Mouse (Mus musculus): ENCODE results near the gene a.

Gene a

GRCm38 (mm10) chr2:154767051-154767450 lies 24.2 kb upstream of the a start:
- no peaks in the 10 kb centered on the region for H3K27me3 ChIP-seq (ENCODE audit: control insufficient read depth, insufficient read depth, low read length, poor library complexity, severe bottlenecking)
- H3K36me3 ChIP-seq (ENCODE audit: control insufficient read depth, insufficient read depth, low read length, poor library complexity, severe bottlenecking): no peaks in the 10 kb centered on the region
- DNase-seq (ENCODE audit: low read depth, low spot score): no peak

DNA sequence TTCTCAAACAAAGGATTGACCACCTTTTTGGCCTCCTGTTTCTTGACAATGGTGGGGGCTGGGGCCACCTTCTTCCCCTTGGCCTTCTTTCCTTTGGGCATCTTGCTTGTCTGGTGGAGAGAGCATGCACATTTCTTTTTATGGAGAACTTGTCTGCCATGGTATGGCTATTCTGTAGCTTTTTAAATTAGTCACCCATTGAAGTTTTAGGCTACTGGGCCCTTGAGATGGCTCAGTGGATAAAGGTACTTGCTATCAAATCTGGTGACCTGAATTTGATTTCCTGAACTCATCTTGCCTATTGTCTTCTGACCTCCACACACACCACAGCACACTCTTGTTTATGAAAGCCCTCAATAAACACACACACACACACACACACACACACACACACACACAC lies 21.3 kb upstream of the a start, which contains the start of gene Gm14214:
Gm14214 (minus strand) TSS at position 101 of the 400 bp plus-strand sequence.
- Histone ChIP-seq H3K36me3 (ENCODE audit: control insufficient read depth, insufficient read depth, low read length, poor library complexity, severe bottlenecking) (no peaks in the 10 kb centered on the region), H3K27me3 (ENCODE audit: control insufficient read depth, insufficient read depth, low read length, poor library complexity, severe bottlenecking) (no peaks in the 10 kb centered on the region)
- no peak for DNase-seq (ENCODE audit: low read depth, low spot score)

- no peaks in the 10 kb centered on the region for H3K27me3 ChIP-seq (ENCODE audit: control insufficient read depth, insufficient read depth, low read length, poor library complexity, severe bottlenecking)
- no peaks in the 10 kb centered on the region for H3K36me3 ChIP-seq (ENCODE audit: control insufficient read depth, insufficient read depth, low read length, poor library complexity, severe bottlenecking)
- DNase-seq (ENCODE audit: low read depth, low spot score): no peak
Measured at GRCm38 (mm10) chr2:154771604-154772003, 19.6 kb upstream of the a start.

DNA sequence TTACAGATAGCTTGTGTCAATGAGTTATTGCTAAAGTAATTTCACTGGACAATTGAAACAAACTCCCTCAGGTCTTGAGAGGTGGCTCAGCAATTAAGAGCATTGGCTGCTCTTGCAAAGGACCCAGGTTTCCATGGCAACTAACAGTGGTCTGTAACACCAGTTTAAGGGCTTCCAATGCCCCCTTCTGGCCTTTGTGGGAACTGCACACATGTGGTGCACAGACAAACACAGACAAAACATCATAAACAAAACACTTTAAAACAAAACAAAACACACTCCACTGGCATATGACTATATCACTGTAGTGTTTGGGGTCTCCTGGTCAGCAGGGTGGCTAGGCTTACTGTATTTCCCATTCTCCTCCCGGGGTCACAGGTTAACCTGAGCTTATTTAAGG lies 17.2 kb upstream of the a start:
- H3K27me3 ChIP-seq (ENCODE audit: control insufficient read depth, insufficient read depth, low read length, poor library complexity, severe bottlenecking): no peaks in the 10 kb centered on the region
- DNase-seq (ENCODE audit: low read depth, low spot score): peak; percentile 51
- H3K36me3 ChIP-seq (ENCODE audit: control insufficient read depth, insufficient read depth, low read length, poor library complexity, severe bottlenecking): no peaks in the 10 kb centered on the region

DNA sequence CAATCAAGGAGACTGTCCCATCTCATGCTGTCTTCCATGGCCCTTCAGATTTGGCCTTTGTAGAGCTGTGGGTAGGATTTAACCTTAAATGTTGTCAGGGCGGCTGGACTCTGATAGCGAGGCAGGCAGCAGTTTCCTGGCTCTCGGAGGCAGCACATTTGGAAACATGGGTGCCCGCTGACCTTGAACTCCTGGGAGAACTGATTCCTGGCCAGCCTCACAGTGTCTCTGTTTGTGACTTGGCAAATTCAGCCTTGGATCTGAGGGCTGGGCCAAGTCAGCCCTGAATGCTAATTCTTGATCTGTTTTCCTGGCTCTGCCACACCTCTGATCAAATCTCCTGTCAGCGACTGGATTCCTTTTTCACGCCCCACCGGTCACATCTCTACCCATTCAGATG lies 14.7 kb upstream of the a start:
- no peaks in the 10 kb centered on the region for H3K36me3 ChIP-seq (ENCODE audit: control insufficient read depth, insufficient read depth, low read length, poor library complexity, severe bottlenecking)
- no peak for DNase-seq (ENCODE audit: low read depth, low spot score)
- no peaks in the 10 kb centered on the region for H3K27me3 ChIP-seq (ENCODE audit: control insufficient read depth, insufficient read depth, low read length, poor library complexity, severe bottlenecking)

DNA sequence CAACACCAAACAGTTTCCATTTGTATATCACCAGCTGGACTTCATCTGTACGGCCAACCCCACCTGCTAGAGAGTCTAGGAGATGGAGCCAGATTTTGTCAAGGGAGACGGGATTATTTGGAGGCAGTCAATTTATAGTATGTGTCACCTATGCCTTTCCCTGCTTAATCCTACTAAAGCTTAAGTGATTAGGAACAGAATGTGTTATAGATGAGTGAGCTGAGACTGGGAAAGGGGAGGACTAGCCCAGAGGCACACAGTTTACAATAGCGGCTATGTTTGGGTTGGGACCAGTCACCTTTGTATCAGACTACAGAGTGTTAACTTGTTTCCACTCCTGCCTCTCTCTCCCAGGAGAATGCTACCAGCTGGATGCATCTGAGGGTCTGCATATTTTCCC lies 11.6 kb upstream of the a start:
- DNase-seq (ENCODE audit: low read depth, low spot score): no peak
- Histone ChIP-seq H3K27me3 (ENCODE audit: control insufficient read depth, insufficient read depth, low read length, poor library complexity, severe bottlenecking) (no peaks in the 10 kb centered on the region), H3K36me3 (ENCODE audit: control insufficient read depth, insufficient read depth, low read length, poor library complexity, severe bottlenecking) (no peaks in the 10 kb centered on the region)

DNA sequence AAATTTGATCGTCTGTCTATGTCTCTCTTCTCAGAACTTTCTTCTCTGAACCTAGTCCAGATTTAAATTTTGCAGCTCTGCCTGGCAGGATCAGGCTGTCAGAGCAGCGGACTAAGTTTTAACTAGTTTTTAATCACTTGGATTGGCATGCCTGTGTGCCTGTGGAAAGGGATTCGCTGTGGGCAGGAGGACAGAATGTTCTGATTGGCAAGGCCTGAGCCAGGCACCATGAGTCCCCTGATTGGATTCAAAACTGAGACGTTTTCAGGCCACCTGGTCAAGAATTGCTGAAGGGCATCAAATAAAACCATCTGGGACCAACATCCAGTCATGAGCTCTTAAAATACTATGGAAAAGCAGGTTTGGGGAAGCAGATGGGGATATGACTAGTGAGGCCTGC lies 8.8 kb upstream of the a start:
- Histone ChIP-seq H3K36me3 (ENCODE audit: control insufficient read depth, insufficient read depth, low read length, poor library complexity, severe bottlenecking) (no peaks in the 10 kb centered on the region), H3K27me3 (ENCODE audit: control insufficient read depth, insufficient read depth, low read length, poor library complexity, severe bottlenecking) (no peaks in the 10 kb centered on the region)
- no peak for DNase-seq (ENCODE audit: low read depth, low spot score)

- no peaks in the 10 kb centered on the region for H3K27me3 ChIP-seq (ENCODE audit: control insufficient read depth, insufficient read depth, low read length, poor library complexity, severe bottlenecking)
- H3K36me3 ChIP-seq (ENCODE audit: control insufficient read depth, insufficient read depth, low read length, poor library complexity, severe bottlenecking): no peaks in the 10 kb centered on the region
- no peak for DNase-seq (ENCODE audit: low read depth, low spot score)
Measured at GRCm38 (mm10) chr2:154782856-154783650, 8.1 kb upstream of the a start.

- no peaks in the 10 kb centered on the region for H3K27me3 ChIP-seq (ENCODE audit: control insufficient read depth, insufficient read depth, low read length, poor library complexity, severe bottlenecking)
- H3K36me3 ChIP-seq (ENCODE audit: control insufficient read depth, insufficient read depth, low read length, poor library complexity, severe bottlenecking): no peaks in the 10 kb centered on the region
- no peak for DNase-seq (ENCODE audit: low read depth, low spot score)
Measured at GRCm38 (mm10) chr2:154785284-154785683, 5.9 kb upstream of the a start.

DNA sequence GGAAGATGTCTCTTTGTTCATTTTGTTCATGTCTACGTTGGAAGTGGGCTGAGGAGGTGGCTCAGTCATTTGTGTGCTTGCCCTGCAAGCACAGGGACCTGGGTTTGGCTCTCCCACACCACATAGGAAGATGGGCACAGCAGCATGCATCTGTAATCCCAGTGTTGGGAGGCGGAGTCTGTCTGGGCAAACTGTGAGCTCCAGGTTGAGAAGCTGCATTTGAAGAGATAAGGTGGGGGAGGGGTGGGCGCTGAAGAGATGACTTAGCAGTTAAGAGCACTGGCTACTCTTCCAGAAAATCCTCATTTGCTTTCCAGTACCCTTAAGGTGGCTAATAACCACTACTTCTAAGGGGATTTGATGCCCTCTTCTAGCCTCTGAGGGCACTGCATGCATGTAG lies 5.0 kb upstream of the a start:
- no peak for DNase-seq (ENCODE audit: low read depth, low spot score)
- no peaks in the 10 kb centered on the region for H3K36me3 ChIP-seq (ENCODE audit: control insufficient read depth, insufficient read depth, low read length, poor library complexity, severe bottlenecking)
- no peaks in the 10 kb centered on the region for H3K27me3 ChIP-seq (ENCODE audit: control insufficient read depth, insufficient read depth, low read length, poor library complexity, severe bottlenecking)

DNA sequence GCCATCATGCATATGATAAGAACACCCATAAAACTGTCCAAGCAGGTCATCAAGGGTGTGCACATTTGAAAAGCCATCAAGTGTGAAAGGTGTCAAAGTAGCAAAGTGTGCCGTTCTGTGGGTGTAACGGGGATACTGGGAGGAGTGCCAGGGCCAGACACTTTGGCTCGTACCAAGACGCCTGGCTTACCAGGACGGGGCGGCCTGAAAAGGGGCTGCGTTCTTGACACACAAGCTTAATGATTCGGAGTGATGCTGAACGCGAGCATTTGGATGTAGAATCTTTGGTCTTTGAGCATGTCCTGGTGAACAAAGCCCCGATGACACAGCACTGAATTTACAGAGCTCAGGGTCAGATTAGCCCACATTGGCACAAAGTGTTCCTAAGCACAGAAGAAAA lies 4.4 kb upstream of the a start:
- no peak for DNase-seq (ENCODE audit: low read depth, low spot score)
- H3K27me3 ChIP-seq (ENCODE audit: control insufficient read depth, insufficient read depth, low read length, poor library complexity, severe bottlenecking): no peaks in the 10 kb centered on the region
- no peaks in the 10 kb centered on the region for H3K36me3 ChIP-seq (ENCODE audit: control insufficient read depth, insufficient read depth, low read length, poor library complexity, severe bottlenecking)

DNA sequence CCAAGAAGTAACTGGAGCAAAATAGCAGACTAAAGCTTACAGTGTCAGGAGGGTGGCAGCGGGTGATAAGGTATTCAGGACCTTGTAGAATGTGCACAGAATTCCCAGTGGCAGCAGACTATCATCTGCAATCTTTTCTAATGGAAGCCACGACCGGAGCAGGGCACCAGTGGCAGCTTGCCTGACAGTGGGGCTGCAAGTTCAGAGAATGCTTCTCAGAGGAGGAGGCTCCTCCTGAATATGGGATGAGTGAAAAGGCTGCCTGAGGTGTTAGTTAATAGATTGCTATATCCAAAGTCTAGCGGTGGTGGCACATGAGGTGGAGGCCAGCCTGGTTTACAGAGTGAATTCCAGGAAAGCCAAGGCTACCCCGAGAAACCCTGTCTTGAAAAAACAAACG lies 1.8 kb upstream of the a start:
- Histone ChIP-seq H3K36me3 (ENCODE audit: control insufficient read depth, insufficient read depth, low read length, poor library complexity, severe bottlenecking) (no peaks in the 10 kb centered on the region), H3K27me3 (ENCODE audit: control insufficient read depth, insufficient read depth, low read length, poor library complexity, severe bottlenecking) (no peaks in the 10 kb centered on the region)
- DNase-seq (ENCODE audit: low read depth, low spot score): no peak

DNA sequence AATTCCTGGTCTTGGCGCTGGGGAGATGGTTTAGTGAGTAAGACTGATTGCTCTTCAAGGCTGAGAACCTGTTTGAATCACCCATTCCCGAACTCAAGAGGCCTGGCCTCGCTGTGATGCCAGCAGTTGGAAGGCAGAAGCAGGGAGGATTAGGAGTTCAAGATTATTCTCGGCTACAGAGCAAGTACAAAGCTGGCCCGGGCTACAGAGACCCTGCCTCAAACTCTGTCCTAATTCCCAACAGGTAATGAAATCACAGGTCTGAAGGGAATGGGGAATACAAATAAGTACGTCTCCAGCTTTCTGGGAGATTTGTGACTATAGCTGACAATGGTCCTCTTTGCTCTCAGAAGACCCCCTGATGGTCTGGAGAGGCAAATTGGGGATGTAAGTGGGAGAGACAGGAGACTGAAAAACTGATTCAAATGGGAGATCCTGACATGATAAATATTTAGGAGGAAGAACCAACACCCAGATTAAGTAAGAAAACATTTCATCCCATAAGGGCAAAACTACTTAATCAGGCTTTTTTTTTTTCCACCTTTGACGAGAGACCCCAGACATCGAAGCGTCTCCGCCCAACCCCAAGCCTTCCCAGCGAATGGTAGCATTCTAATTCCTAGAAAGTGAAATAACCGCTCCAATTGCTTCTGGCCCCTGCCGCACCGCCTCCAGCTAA lies 1.1 kb upstream of the a start:
- Histone ChIP-seq H3K27me3 (ENCODE audit: control insufficient read depth, insufficient read depth, low read length, poor library complexity, severe bottlenecking) (no peaks in the 10 kb centered on the region), H3K36me3 (ENCODE audit: control insufficient read depth, insufficient read depth, low read length, poor library complexity, severe bottlenecking) (no peaks in the 10 kb centered on the region)
- DNase-seq (ENCODE audit: low read depth, low spot score): no peak

DNA sequence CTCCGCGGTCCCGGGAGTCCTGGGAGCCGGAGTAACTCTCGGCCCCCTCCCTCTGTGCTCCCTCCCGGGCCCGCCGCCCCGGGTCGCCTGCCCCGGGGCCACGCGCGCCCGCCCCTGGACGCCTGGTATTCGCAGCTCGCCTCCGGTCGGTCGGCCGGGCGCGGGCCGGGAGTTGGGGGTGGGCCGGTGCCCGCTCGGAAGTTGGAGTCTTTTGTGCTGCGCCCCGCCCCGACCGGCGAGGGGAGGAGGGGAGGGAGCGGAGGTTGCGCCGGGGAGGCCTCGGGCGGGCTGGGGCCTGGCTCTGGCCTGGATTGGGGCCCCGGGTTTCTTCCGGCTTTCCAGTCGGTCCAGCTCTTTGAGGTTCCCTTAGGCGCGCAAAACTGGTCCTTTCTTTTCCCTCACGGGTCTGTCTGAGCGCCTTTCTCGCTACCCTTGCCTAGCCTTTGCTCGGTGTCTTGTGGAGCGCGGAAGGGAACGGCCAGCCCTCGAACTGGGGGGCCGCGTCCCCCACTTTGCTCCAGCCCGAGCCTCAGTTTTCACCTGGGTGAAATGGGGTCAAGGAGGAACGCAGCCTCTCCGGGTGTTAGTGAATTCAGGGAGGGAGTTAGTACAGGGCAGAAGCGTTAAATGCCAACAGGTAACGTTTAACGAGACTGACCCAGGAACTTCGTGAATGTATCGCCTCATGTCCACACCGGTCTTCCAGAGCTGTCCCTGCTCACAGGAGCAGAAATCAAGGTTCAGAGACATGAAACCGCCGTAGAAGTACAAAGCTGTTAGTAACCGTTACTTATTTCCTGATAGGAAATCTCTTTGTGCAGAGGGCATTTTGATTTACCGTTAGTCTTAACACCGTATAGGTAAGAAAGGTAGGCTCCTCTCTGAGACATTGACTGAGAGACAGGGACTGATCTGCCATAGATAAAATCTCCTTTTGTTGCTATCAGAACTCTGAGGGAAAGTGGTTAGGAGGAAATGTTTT lies 750 bp downstream of the a start:
- peak; percentile 67 for DNase-seq (ENCODE audit: low read depth, low spot score)
- no peaks in the 10 kb centered on the region for H3K27me3 ChIP-seq (ENCODE audit: control insufficient read depth, insufficient read depth, low read length, poor library complexity, severe bottlenecking)
- no peaks in the 10 kb centered on the region for H3K36me3 ChIP-seq (ENCODE audit: control insufficient read depth, insufficient read depth, low read length, poor library complexity, severe bottlenecking)

DNA sequence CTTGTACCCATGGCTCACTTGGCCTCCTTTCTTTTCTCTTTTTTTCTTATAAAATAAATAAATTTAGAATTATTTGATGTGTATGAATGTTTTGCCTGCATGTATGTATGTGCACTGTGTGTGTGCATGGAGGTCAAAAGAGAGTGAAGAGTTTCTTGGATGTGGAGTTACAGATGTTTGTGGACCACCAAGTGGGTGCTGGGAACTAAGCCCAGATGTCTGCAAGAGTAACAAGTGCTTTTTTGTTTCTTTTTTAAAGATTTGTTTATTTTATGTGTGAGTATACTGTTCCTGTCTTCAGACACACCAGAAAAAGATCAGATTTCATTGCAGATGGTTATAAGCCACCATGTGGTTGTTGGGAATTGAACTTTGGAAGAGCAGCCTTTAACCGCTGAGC lies 12.2 kb downstream of the a start:
- DNase-seq (ENCODE audit: low read depth, low spot score): no peak
- no peaks in the 10 kb centered on the region for H3K27me3 ChIP-seq (ENCODE audit: control insufficient read depth, insufficient read depth, low read length, poor library complexity, severe bottlenecking)
- H3K36me3 ChIP-seq (ENCODE audit: control insufficient read depth, insufficient read depth, low read length, poor library complexity, severe bottlenecking): no peaks in the 10 kb centered on the region
